Mouse (Mus musculus): Measurements from ENCODE around the gene Cdkal1. TPM values are rescaled to one million over a fixed set of nuclear protein-coding genes. Genes with fewer than 3 reads are reported as not detected.

The Cdkal1 gene
- total RNA-seq, 2 experiments from 2014 or later: 27.6 to 32.1 TPM

- no peak for DNase-seq (ENCODE audit: low spot score)
Measured at GRCm38 (mm10) chr13:29768104-29768503, 87.4 kb downstream of the Cdkal1 start.

- no peak for DNase-seq (ENCODE audit: low spot score)
Measured at GRCm38 (mm10) chr13:29767587-29767986, 87.9 kb downstream of the Cdkal1 start.

GRCm38 (mm10) chr13:29766377-29766776 is 89.1 kb downstream of the Cdkal1 start:
- no peak for DNase-seq (ENCODE audit: low spot score)

DNA sequence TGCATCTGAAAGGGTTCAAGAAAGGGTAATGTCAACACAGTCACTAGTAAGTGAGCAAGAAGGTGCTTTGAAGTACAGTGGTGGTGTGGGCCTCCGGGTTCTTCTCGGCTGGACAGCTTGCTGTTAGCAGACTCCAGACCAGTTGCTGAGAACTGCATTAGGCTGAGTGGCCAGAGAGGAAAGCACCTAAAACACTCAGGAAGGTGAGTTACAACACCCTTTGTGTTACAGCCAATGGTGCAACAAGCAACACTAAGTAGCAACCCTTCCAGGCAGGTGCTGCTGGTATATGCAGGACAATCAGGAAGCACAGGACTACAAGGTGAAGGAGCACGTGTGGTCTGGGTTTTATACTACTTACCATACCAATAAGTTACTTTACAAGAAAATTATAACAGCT is 90.2 kb downstream of the Cdkal1 start:
- DNase-seq (ENCODE audit: low spot score): no peak

- DNase-seq (ENCODE audit: low spot score): no peak
Measured at GRCm38 (mm10) chr13:29759691-29760467, 95.6 kb downstream of the Cdkal1 start.

DNA sequence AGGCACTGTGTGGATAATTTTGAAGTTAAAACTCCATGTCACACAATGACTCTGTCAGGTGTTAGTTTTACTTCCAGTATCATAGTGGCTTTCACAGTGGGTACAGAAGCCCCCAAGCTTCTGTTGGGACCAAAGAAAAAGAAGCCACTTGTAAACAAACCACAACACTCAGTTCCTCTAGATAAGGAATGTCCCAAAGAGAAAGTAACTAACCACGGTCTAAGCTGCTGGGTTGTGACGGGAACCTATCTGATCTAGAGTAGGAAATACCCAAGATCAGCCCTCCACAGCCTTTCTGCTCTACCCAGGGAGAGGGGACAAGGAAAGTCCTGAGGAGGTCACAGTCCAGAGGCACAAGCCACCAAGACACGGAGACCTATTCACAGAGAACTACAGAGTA is 99.4 kb downstream of the Cdkal1 start:
- DNase-seq (ENCODE audit: low spot score): no peak

GRCm38 (mm10) chr13:29753254-29753653 is 102.2 kb downstream of the Cdkal1 start:
- DNase-seq (ENCODE audit: low spot score): no peak

GRCm38 (mm10) chr13:29752061-29752460 is 103.4 kb downstream of the Cdkal1 start:
- no peak for DNase-seq (ENCODE audit: low spot score)

DNA sequence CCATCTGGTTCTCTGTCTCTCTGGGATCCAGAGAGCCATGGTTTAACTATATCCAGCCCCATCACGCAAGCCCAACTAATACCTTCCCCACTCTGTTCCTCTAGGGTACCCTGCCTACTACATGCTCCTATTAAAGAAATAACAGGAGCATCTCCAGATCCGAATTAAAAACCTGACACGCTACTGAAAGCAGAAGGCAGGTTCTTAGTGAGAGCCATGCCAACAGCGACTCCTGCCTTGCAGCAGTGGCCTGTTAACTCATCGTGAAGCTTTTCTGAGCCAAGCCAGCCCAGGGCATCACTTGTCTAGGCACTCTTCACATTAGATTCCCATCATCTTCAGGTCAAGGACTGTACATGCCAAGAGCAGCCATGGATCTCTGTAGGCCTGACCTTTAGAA is 104.3 kb downstream of the Cdkal1 start:
- no peak for DNase-seq (ENCODE audit: low spot score)

DNA sequence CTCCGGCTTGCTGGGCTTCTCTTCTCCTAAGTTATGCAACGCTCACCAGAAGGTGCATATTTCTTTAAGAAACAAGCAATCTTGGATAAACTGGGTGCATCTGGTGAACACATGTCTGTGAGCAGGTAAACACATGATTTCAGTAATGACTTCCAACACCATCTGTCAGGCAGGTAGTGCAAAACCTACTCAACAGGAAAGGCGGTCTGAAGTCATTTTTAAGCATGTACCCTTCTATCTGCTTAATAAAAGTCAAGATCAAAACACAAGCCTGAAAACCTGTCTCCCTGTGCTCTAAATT is 108.2 kb downstream of the Cdkal1 start:
- no peak for DNase-seq (ENCODE audit: low spot score)

GRCm38 (mm10) chr13:29746501-29747346 is 108.8 kb downstream of the Cdkal1 start:
- no peak for DNase-seq (ENCODE audit: low spot score)

GRCm38 (mm10) chr13:29745073-29745472 is 110.4 kb downstream of the Cdkal1 start:
- DNase-seq (ENCODE audit: low spot score): no peak

- DNase-seq (ENCODE audit: low spot score): no peak
Measured at GRCm38 (mm10) chr13:29744188-29744587, 111.3 kb downstream of the Cdkal1 start.

DNA sequence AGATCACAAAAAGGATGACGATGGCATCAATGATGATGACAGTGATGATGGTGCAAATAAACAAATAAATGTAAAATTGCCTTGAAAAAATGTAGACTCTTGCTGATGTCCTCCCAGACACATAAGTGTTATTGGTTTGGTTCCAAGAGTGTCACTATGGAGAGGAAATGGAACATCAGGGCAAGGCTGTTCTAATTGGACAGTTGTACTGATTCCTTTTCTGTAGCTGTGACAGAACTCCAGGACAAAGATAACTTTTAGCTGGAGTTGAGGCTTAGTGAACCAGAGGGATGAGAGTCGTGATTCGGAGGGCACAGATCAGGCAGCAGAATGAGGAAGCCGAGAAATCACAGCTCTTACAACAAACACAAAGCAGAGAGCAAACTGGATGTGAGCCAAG is 111.7 kb downstream of the Cdkal1 start:
- DNase-seq (ENCODE audit: low spot score): no peak

DNA sequence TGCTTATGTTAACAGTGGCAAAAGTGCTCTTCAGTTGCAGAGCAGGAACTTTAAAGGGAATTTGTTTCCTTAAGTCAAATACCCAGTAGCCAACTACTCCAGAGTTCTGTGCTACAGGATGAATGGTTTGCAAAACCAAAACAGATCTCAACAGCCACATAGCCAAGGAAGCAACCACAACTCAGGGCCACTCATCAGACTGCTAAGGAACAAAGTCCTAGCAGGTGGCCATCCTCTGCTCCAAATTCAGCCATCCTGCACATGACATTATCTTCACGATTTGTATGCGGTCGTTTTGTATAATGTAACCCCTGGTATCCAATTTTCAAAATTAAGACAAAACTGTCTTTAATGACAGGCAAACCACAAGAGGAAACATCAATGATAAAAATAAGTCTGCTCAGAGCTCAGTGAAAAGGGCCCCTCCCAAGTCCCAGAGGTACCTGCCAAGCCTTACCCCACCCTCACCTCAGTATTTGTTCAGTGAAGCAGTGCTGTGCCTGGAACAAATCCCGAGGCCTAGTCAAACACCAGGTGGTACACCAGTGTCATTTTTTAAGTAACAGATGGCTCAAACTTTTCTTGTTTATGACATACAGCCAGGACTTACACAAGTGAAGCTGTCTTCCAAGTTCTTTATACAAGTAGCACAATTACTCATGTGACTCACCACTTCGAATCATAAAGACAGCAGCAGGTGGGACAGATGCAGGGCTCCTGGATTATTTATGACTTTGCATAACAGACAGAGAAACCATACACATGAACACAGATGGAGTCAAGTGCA is 117.6 kb downstream of the Cdkal1 start:
- no peak for DNase-seq (ENCODE audit: low spot score)

DNA sequence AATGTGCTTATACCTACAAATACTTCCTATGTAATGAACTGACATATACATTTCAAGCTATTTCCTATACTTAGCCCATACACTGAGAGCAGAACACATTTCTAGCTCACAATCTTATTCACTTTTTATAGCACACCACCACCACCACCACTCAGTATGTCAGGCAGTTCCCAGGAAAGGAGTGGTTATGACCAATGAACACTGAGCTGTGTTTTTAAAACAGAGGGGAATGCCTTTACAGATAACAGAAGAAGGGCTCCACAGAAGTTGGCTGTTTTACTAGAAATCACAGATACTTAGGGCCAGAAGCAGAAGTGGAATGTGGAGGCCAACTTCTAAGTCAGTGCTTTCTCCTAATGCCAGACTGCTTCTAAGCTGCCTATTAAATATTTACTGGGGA is 121.0 kb downstream of the Cdkal1 start:
- DNase-seq (ENCODE audit: low spot score): no peak

DNA sequence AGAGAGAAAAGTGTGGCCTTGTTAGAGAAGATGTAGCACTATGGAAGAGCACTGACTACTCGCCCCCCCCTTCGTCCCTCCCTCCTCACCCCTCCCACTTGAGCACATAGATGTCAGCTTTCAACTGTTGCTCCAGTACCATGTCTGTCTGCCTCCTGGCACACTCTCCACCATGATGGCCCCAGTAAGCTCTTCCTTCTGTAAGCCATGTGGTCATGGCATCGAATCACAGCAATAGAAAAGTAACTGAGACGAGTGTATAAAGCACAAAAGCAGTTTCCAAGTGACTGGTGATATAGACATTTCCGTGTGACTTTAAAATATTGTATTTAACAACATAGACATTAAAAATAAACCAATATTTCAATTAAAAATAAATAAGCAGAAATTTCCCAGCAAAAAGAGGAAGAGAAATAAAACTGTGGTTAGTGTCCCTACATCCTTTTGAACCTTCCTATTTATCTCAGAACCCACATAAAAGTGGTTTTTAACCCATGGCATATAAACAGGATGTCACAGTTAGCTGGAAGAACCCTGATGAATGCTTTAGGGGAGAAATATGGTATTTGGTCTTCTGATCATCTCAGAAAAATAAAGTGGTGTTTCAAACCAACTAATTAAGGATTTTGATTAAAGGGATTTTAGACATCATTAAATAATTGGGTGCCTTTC is 129.2 kb downstream of the Cdkal1 start:
- DNase-seq (ENCODE audit: low spot score): no peak

DNA sequence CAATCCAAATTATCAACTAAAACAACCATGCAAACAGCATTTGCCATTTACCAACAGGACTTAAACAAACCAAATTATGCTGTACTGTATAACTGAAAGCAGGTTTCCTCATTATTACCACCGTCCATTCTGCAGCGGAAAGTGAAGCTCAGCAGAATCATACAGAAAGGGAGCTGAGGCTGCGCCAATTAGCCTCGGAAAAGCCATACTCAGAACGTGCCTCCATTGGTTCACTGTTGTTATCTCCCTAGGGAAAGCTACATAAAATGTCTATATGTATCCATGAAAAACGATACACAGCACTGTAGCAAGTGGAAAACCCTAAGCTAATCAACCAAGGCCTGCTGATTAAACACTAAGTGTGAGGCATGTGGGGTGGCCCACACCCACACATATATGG is 130.6 kb downstream of the Cdkal1 start:
- no peak for DNase-seq (ENCODE audit: low spot score)

- DNase-seq (ENCODE audit: low spot score): no peak
Measured at GRCm38 (mm10) chr13:29723150-29723549, 132.3 kb downstream of the Cdkal1 start.

DNA sequence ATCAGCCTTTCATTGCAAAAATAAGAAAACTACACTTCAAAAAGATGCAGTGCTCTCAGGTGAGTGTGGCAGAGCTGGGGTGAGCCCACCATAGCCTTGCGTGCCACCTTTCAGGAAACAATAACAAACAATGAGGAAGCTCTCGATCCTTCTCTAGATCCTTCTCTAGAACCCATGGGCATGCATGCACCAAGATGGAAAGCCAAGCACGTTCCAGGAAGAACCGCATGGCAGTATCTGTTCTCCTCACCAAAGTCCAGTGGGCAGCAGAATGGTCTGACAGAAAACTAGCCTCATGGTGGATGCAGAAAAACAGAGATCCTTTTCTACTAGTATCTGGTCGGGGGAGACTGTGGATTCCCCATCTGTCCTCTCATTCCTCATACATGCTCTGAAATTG is 134.3 kb downstream of the Cdkal1 start:
- DNase-seq (ENCODE audit: low spot score): no peak

GRCm38 (mm10) chr13:29716550-29716949 is 138.9 kb downstream of the Cdkal1 start:
- DNase-seq (ENCODE audit: low spot score): no peak
